ENCODE assay signal across 27 mouse cellular contexts in genomic region chr12:26366372-26366771, GRCm38 (mm10). TPM values are rescaled to one million over a fixed set of nuclear protein-coding genes. Genes with fewer than 3 reads are reported as not detected.
A peak's percentile ranks its signal among the peaks of the same experiment; 100 is the strongest.
DNase-seq lines count a peak whose midpoint lies in the region; ATAC-seq and TF ChIP-seq lines count a peak whose summit lies in the region.
"Had no signal": no experiment of that assay in that cellular context is flagged by ENCODE, and none has a peak within 500 bp of the region (broad histone marks: within the 10 kb centered on the region; RNA-seq: fewer than 3 reads in every experiment).

No protein-coding gene starts in this region.

- no peaks in the 10 kb centered on the region for H3K36me3 ChIP-seq in heart, embryonic 15.5 days
- H3K36me3 ChIP-seq in lung, postnatal 0 days (ENCODE audit: insufficient read depth, low read length) = no peaks in the 10 kb centered on the region
- H3K36me3 ChIP-seq in hindbrain, embryonic 13.5 days = peaks cover 6% of the 10 kb centered on the region
- H3K36me3 ChIP-seq: G1E had no signal

- no peak for DNase-seq in heart, postnatal 36 days
- peak; percentile 71 to 79 for DNase-seq in lung, adult 18-20 months
- DNase-seq in lung, postnatal 0 days (ENCODE audit: low spot score) = peak; percentile 72
- DNase-seq in thymus, postnatal 25 days = no peak
- DNase-seq in right cerebral cortex, postnatal 36 days (ENCODE audit: low spot score in 2 of 2) = no peak
- DNase-seq: adrenal gland, adult 2 months; B cell, adult 2 months; cerebellum, adult 8-10 months; forebrain, postnatal 0 days; gastrocnemius, postnatal 36 days; heart, postnatal 14 days; kidney, adult 9 months; kidney, postnatal 14 days; liver, postnatal 0 days; midbrain, embryonic 14.5 days; right cerebral cortex, postnatal 14 days; spleen, adult 18-20 months had no signal

- ATAC-seq in heart, embryonic 15.5 days (replicated peaks; ENCODE audit: insufficient number of reproducible peaks, insufficient read depth, low FRiP score, low read depth) = no peak
- ATAC-seq in lung, postnatal 0 days = peak; percentile 84
- ATAC-seq in hindbrain, embryonic 13.5 days (ENCODE audit: low FRiP score) = no peak
- ATAC-seq: forebrain, postnatal 0 days; liver, postnatal 0 days had no signal

- no peaks in the 10 kb centered on the region for H3K9me3 ChIP-seq in heart, embryonic 15.5 days (replicated peaks)
- H3K9me3 ChIP-seq in lung, postnatal 0 days (ENCODE audit: low read length) = no peaks in the 10 kb centered on the region
- H3K9me3 ChIP-seq in hindbrain, embryonic 13.5 days = no peaks in the 10 kb centered on the region
- H3K9me3 ChIP-seq: embryonic facial prominence, embryonic 10.5 days; forebrain, embryonic 10.5 days; limb, embryonic 12.5 days had no signal

- WGBS in heart, embryonic 15.5 days = 78% methylated on average over 4 of the region's 4 CpGs
- WGBS in lung, postnatal 0 days = 59% methylated on average over 4 of the region's 4 CpGs
- WGBS in hindbrain, embryonic 13.5 days = 94% methylated on average over 4 of the region's 4 CpGs

- 0 out of 2 replicates have a peak overlapping the region, but pooled peaks have one; percentile 15 for H3K27ac ChIP-seq in heart, embryonic 15.5 days
- H3K27ac ChIP-seq in lung, postnatal 0 days (ENCODE audit: low read length) = peak overlapping the region; percentile 81
- H3K27ac ChIP-seq in hindbrain, embryonic 13.5 days = no peak overlapping the region
- H3K27ac ChIP-seq: embryonic facial prominence, embryonic 10.5 days; forebrain, embryonic 10.5 days; hindbrain, embryonic 14.5 days had no signal

- TF ChIP-seq CTCF in lung, postnatal 0 days (IDR thresholded peaks at IDR 0.05) = no peak

- H3K4me1 ChIP-seq in heart, embryonic 15.5 days (replicated peaks) = peaks cover 19% of the 10 kb centered on the region
- H3K4me1 ChIP-seq in lung, postnatal 0 days (ENCODE audit: insufficient read depth, low read depth, low read length) = peaks cover 17% of the 10 kb centered on the region; the same call in 1 of the 2 replicates
- peaks cover 26% of the 10 kb centered on the region for H3K4me1 ChIP-seq in hindbrain, embryonic 13.5 days (replicated peaks)

- no peak overlapping the region for H3K4me2 ChIP-seq in heart, embryonic 15.5 days
- H3K4me2 ChIP-seq in lung, postnatal 0 days (replicated peaks; ENCODE audit: low read depth, low read length) = no peak overlapping the region
- H3K4me2 ChIP-seq in hindbrain, embryonic 13.5 days = no peak overlapping the region
- H3K4me2 ChIP-seq: hindbrain, embryonic 14.5 days; limb, embryonic 12.5 days; liver, embryonic 11.5 days had no signal

- no peaks in the 10 kb centered on the region for H3K27me3 ChIP-seq in heart, embryonic 15.5 days
- no peaks in the 10 kb centered on the region for H3K27me3 ChIP-seq in lung, postnatal 0 days (replicated peaks; ENCODE audit: insufficient read depth, low read length)
- no peaks in the 10 kb centered on the region for H3K27me3 ChIP-seq in hindbrain, embryonic 13.5 days
- H3K27me3 ChIP-seq: CH12.LX; limb, embryonic 12.5 days had no signal

- no peak for TF ChIP-seq EP300 in lung, postnatal 0 days (IDR thresholded peaks at IDR 0.05)

- no peak overlapping the region for H3K9ac ChIP-seq in heart, embryonic 15.5 days
- H3K9ac ChIP-seq in lung, postnatal 0 days (replicated peaks; ENCODE audit: low read depth) = no peak overlapping the region
- H3K9ac ChIP-seq in hindbrain, embryonic 13.5 days = no peak overlapping the region
- H3K9ac ChIP-seq: forebrain, postnatal 0 days; hindbrain, embryonic 14.5 days; limb, embryonic 12.5 days; liver, postnatal 0 days had no signal

- intact Hi-C loops in heart, postnatal 36 days (cut with DNase I) = loop anchor here (2.0 kb wide), 1 partner anchor 48 kb away; the partner anchor contains the start of gene Rnf144a

- no peak overlapping the region for H3K4me3 ChIP-seq in heart, embryonic 15.5 days
- H3K4me3 ChIP-seq in lung, postnatal 0 days (ENCODE audit: low read depth, low read length) = no peak overlapping the region
- no peak overlapping the region for H3K4me3 ChIP-seq in hindbrain, embryonic 13.5 days
- H3K4me3 ChIP-seq: embryonic facial prominence, embryonic 10.5 days; forebrain, embryonic 10.5 days; layer of hippocampus, adult 2 months; limb, embryonic 12.5 days had no signal

RNA-seq across cellular contexts. Expression of gene Rnf144a, which starts 48.7 kb away (rescaled TPM):
- polyA plus RNA-seq in heart, embryonic 15.5 days (2015; fragmentation: Nextera tagmentation; extraction: Ambion mirVana) = 11.8 and 16.6 TPM in 2 replicates
- total RNA-seq in heart, postnatal 36 days (2021) = 10 to 100 TPM; 13.4 to 23.5 TPM
- 69.6 and 73.7 TPM in 2 replicates for polyA plus RNA-seq in lung, postnatal 0 days (2015; fragmentation: Nextera tagmentation; extraction: Ambion mirVana)
- 26.0 and 26.6 TPM in 2 replicates for polyA plus RNA-seq in hindbrain, embryonic 13.5 days (2015; fragmentation: Nextera tagmentation; extraction: Ambion mirVana)
- polyA plus RNA-seq: G1E had no signal

Comparison
In these comparisons a context has a peak if more than half of its experiments do, and no peak if none do; other contexts are left out.
1. DNase-seq: peak in lung, adult 18-20 months (2 of 2) and lung, postnatal 0 days (single experiment); none in heart, postnatal 36 days (0 of 2), thymus, postnatal 25 days (single experiment) and right cerebral cortex, postnatal 36 days (0 of 2).